Mouse (Mus musculus): Measurements from ENCODE around the gene Bpgm.

GRCm38 (mm10) chr6:34517750-34518149, 41.7 kb downstream of the Bpgm start:
- no peak for TF ChIP-seq POLR2A (IDR thresholded peaks at IDR 0.05; ENCODE audit: insufficient read length, low read depth)
- no peak for TF ChIP-seq E2F4 (IDR thresholded peaks at IDR 0.05; ENCODE audit: insufficient read depth)

Data from myocyte (in vitro differentiated cells).